Mouse (Mus musculus) testis, adult 2 months (tissue): ENCODE measurements around the gene Nod1. TPM values are rescaled to one million over a fixed set of nuclear protein-coding genes. Genes with fewer than 3 reads are reported as not detected.

Source experiments
- H3K27ac ChIP-seq: fragments of 200-500 bp; 2 replicates; pipeline ENCODE4 v1.5.1; 2012; ENCODE audit warnings: low read depth, low read length; ENCODE audit not compliant: control insufficient read depth, insufficient read depth
- H3K27me3 ChIP-seq: fragments of 200-500 bp; 2 replicates; pipeline ENCODE4 v1.6.1; 2012; ENCODE audit warnings: mild to moderate bottlenecking, low read length, moderate library complexity; ENCODE audit not compliant: control insufficient read depth, insufficient read depth
- H3K36me3 ChIP-seq: fragments of 200-500 bp; 2 replicates; pipeline ENCODE4 v1.6.1; 2012; ENCODE audit warnings: mild to moderate bottlenecking, low read length; ENCODE audit not compliant: control insufficient read depth, insufficient read depth
- H3K4me1 ChIP-seq: fragments of 200-500 bp; 2 replicates; pipeline ENCODE4 v1.6.1; 2012; ENCODE audit warnings: low read length; ENCODE audit not compliant: control insufficient read depth, insufficient read depth
- H3K4me3 ChIP-seq: fragments of 200-500 bp; 2 replicates; pipeline ENCODE4 v1.5.1; 2012; ENCODE audit warnings: low read depth, mild to moderate bottlenecking, low read length, moderate library complexity, mixed read lengths; ENCODE audit not compliant: control insufficient read depth
- CTCF ChIP-seq: fragments of 200-500 bp; IDR thresholded peaks from 2 replicates; pipeline ENCODE4 v1.5.1; 2012; ENCODE audit warnings: low read depth, mild to moderate bottlenecking, inconsistent platforms, low read length, moderate library complexity; ENCODE audit not compliant: control insufficient read depth, insufficient read depth, insufficient replicate concordance
- POLR2A ChIP-seq: fragments of 200-500 bp; IDR thresholded peaks from 2 replicates; pipeline ENCODE4 v1.6.1; 2012; ENCODE audit warnings: low read depth, mild to moderate bottlenecking, inconsistent platforms, low read length, moderate library complexity; ENCODE audit not compliant: control insufficient read depth
- polyA plus RNA-seq: library from polyadenylated mRNA; depleted of rRNA; stranded (reverse); fragments of >200 nt; gene quantifications from 2 replicates; pipeline ENCODE4 v1.2.3, GENCODE M21; 2012; rRNA removed

The Nod1 gene
- polyA plus RNA-seq, 1 experiment = 0.88 TPM

DNA sequence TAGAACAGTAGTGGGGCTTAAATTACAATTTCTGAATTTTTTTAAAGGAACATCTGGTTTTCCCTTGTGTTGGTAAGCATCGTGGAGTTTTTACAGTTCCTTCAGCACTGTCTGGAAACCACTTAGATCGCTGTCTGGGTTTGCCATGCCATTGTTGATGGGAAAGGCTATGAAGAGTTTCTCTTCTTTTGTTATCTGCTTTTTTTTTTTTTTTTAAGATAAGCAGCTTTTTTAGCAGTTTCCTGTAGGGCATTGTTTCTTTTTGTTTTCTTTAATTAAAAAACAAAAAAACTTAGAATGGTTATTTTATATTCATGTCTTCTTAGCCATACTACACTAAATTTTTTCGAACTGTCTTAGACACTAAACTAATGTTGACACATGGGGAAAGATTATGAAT, 94.8 kb downstream of the Nod1 start:
- no peaks in the 10 kb centered on the region for H3K4me1 ChIP-seq
- H3K4me3 ChIP-seq = no peak overlapping the region
- no peak overlapping the region for H3K27ac ChIP-seq
- no peak for TF ChIP-seq POLR2A
- TF ChIP-seq CTCF = no peak
- H3K36me3 ChIP-seq = no peaks in the 10 kb centered on the region; the same call in 1 of the 2 replicates
- H3K27me3 ChIP-seq = no peaks in the 10 kb centered on the region

DNA sequence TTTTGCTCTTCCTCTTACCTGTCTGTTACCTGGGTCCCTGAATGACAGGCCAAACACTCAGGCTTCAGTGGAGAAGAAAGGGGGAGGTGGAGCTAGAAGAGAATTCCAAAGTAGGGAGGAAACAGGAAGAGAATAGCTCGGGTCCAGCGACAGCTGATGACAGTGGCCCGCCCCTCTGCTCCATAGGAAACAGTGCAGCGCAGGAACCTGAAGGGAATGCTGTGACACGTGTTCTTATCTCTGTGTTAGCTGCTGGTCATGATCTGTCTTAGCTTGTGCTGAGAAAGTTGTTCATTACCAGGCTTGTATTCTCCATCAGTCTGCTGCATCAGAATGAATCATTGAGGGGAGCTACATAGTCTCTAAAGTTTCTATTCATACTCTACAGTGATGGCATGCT, 95.6 kb downstream of the Nod1 start:
- no peak overlapping the region for H3K4me3 ChIP-seq
- TF ChIP-seq CTCF (no peak), POLR2A (no peak)
- no peaks in the 10 kb centered on the region for H3K27me3 ChIP-seq
- H3K36me3 ChIP-seq = no peaks in the 10 kb centered on the region; the same call in 1 of the 2 replicates
- H3K4me1 ChIP-seq = no peaks in the 10 kb centered on the region
- H3K27ac ChIP-seq = no peak overlapping the region

Other genes with a start within 250 kb of the Nod1 start
- gene Znrf2, start 155.7 kb downstream of the Nod1 start, polyA plus RNA-seq = 13.6 and 17.6 TPM in 2 replicates
- gene Ggct, start 20.3 kb upstream of the Nod1 start, polyA plus RNA-seq = 5.6 and 6.0 TPM in 2 replicates
- gene Gars, start 65.4 kb upstream of the Nod1 start, polyA plus RNA-seq = 18.8 and 21.3 TPM in 2 replicates
- gene Crhr2, start 160.4 kb upstream of the Nod1 start, polyA plus RNA-seq = 0.07 and 0.15 TPM in 2 replicates
- gene Inmt, start 202.4 kb upstream of the Nod1 start, polyA plus RNA-seq = 0.32 and 4.6 TPM in 2 replicates
- 61.8 and 84.2 TPM in 2 replicates for gene Mindy4, start 230.8 kb upstream of the Nod1 start, polyA plus RNA-seq